Mouse (Mus musculus) MEL (cell line): ENCODE results near the gene Gm47791. TPM values are rescaled to one million over a fixed set of nuclear protein-coding genes. Genes with fewer than 3 reads are reported as not detected.

Source experiments
- DNase-seq: peaks from one replicate; pipeline ENCODE4 v3.0.0; 2011; ENCODE audit warnings: low read depth, low spot score
- H3K27ac ChIP-seq: 2 replicates; pipeline ENCODE4 v1.5.1; 2012; ENCODE audit warnings: low read depth, mild to moderate bottlenecking, control low read depth, low read length, moderate library complexity; ENCODE audit not compliant: control insufficient read depth
- H3K27me3 ChIP-seq, 2 experiments: fragments of 150-350 bp in 1 of 2; sonication (generic) in 1 of 2; 2 replicates each; pipeline ENCODE4 v1.6.1; 2012; ENCODE audit warnings: low read length in 2 of 2, mild to moderate bottlenecking in 2 of 2, improper control_type of control experiment in 1 of 2, moderate library complexity in 1 of 2; ENCODE audit not compliant: insufficient read depth in 2 of 2, control insufficient read depth in 1 of 2
- H3K36me3 ChIP-seq, 2 experiments: 2 replicates each; pipeline ENCODE4 v1.6.1; 2012 to 2014; ENCODE audit warnings: low read length in 2 of 2, improper control_type of control experiment in 1 of 2, inconsistent platforms in 1 of 2, mild to moderate bottlenecking in 1 of 2; ENCODE audit not compliant: insufficient read depth in 2 of 2, control insufficient read depth in 1 of 2
- H3K4me1 ChIP-seq, 2 experiments: fragments of 150-350 bp in 1 of 2; sonication (generic) in 1 of 2; 2 replicates each; pipeline ENCODE4 v1.6.1; 2012; ENCODE audit warnings: low read length in 2 of 2, improper control_type of control experiment in 1 of 2, mild to moderate bottlenecking in 1 of 2; ENCODE audit not compliant: insufficient read depth in 2 of 2, control insufficient read depth in 1 of 2
- H3K4me3 ChIP-seq, 2 experiments: fragments of 150-350 bp in 1 of 2; sonication (generic) in 1 of 2; 2 replicates each; pipeline ENCODE4 v1.5.1; 2012; ENCODE audit warnings: low read depth in 2 of 2, low read length in 2 of 2, mild to moderate bottlenecking in 2 of 2, moderate library complexity in 2 of 2, control low read depth in 1 of 2, improper control_type of control experiment in 1 of 2; ENCODE audit not compliant: control insufficient read depth in 1 of 2, insufficient read depth in 1 of 2
- H3K79me2 ChIP-seq: 2 replicates; pipeline ENCODE4 v1.6.1; 2012; ENCODE audit warnings: mild to moderate bottlenecking, low read length, moderate library complexity; ENCODE audit not compliant: control insufficient read depth, poor library complexity, insufficient read depth
- H3K9ac ChIP-seq: 2 replicates; pipeline ENCODE4 v1.6.1; 2012; ENCODE audit warnings: low read depth, mild to moderate bottlenecking, control low read depth, low read length, moderate library complexity; ENCODE audit not compliant: control insufficient read depth, poor library complexity, severe bottlenecking
- H3K9me3 ChIP-seq: fragments of 150-350 bp; sonication (generic); replicated peaks from 2 replicates; pipeline ENCODE4 v1.6.1; 2012; ENCODE audit warnings: mild to moderate bottlenecking, low read length, improper control_type of control experiment, moderate library complexity; ENCODE audit not compliant: insufficient read depth
- KAT2A ChIP-seq: conservative IDR thresholded peaks from 2 replicates; pipeline ENCODE4 v1.6.1; 2012; ENCODE audit warnings: low read depth, low read length, improper control_type of control experiment, inconsistent platforms
- MAX ChIP-seq: IDR thresholded peaks from 2 replicates; pipeline ENCODE4 v1.6.1; 2011; ENCODE audit warnings: low read length, improper control_type of control experiment
- MAZ ChIP-seq: IDR thresholded peaks from 2 replicates; pipeline ENCODE4 v1.6.1; 2012; ENCODE audit warnings: low read depth, mild to moderate bottlenecking, inconsistent platforms, low read length, improper control_type of control experiment
- MYC ChIP-seq: IDR thresholded peaks from 2 replicates; pipeline ENCODE4 v1.6.1; 2011; ENCODE audit warnings: low read depth, mild to moderate bottlenecking, low read length, improper control_type of control experiment, moderate library complexity
- NRF1 ChIP-seq: IDR thresholded peaks from 2 replicates; pipeline ENCODE4 v1.6.1; 2014; ENCODE audit warnings: low read depth, mild to moderate bottlenecking, inconsistent platforms, low read length, improper control_type of control experiment, moderate library complexity; ENCODE audit not compliant: poor library complexity, insufficient read depth, severe bottlenecking
- RAD21 ChIP-seq: IDR thresholded peaks from 2 replicates; pipeline ENCODE4 v1.6.1; 2011; ENCODE audit warnings: mild to moderate bottlenecking, low read depth, low read length, improper control_type of control experiment
- SIN3A ChIP-seq: IDR thresholded peaks from 2 replicates; pipeline ENCODE4 v1.6.1; 2012; ENCODE audit warnings: low read length, improper control_type of control experiment, inconsistent platforms
- SMC3 ChIP-seq: IDR thresholded peaks from 2 replicates; pipeline ENCODE4 v1.6.1; 2011; ENCODE audit warnings: low read depth, low read length, improper control_type of control experiment
- USF2 ChIP-seq, 2 experiments: IDR thresholded peaks; 2 replicates each; pipeline ENCODE4 v1.6.1; 2011 to 2012; ENCODE audit warnings: improper control_type of control experiment in 2 of 2, low read length in 2 of 2, borderline replicate concordance in 1 of 2, inconsistent platforms in 1 of 2, low read depth in 1 of 2, mild to moderate bottlenecking in 1 of 2; ENCODE audit not compliant: insufficient read depth in 1 of 2
- polyA plus RNA-seq, 2 experiments: library from polyadenylated mRNA; stranded (reverse) in 1 of 2; unstranded in 1 of 2; fragments of >175 nt in 1 of 2; fragments of >200 nt in 1 of 2; gene quantifications; 2 replicates each; pipeline versions ENCODE4 v1.2.1 to v1.2.4; 2012; ENCODE audit warnings: low replicate concordance in 2 of 2, low read depth in 1 of 2; ENCODE audit not compliant: insufficient read length in 2 of 2, insufficient read depth in 1 of 2, missing spikeins in 1 of 2
- total RNA-seq: library from RNA; depleted of rRNA; stranded (reverse); fragments of 300-350 nt; gene quantifications from 2 replicates; pipeline ENCODE4 v1.2.3, GENCODE M21; 2012

Gm47791 gene
- total and polyA plus RNA-seq, 3 experiments = not detected

DNA sequence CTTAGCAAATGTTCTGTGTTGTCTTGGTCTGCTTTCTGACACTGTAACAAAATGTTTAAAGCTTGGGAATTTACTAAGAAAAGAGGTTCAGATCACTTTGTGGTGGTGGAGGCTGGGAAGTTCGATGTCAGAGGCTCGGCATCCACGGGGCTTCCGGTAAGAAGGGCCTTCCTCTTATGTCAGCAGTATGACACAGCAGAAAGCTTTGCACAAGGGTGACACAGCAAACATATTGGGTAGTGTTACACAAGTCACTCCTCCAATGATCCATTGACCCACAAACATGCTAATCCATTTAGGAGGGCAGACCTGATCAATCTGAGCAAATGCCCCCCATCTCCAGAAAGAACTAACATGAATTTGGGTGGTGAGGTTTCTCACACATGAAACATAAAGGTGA lies 26.0 kb upstream of the Gm47791 start:
- H3K4me1 ChIP-seq = peaks cover 0 to 3% of the 10 kb centered on the region in 2 experiments; a peak in 1 of 4 replicates
- H3K36me3 ChIP-seq = no peaks in the 10 kb centered on the region
- H3K79me2 ChIP-seq = no peaks in the 10 kb centered on the region
- no peak for DNase-seq
- no peaks in the 10 kb centered on the region for H3K27me3 ChIP-seq
- no peak overlapping the region for H3K4me3 ChIP-seq
- TF ChIP-seq USF2 (IDR thresholded peaks at IDR 0.05; ENCODE audit: borderline replicate concordance in 1 of 2, insufficient read depth in 1 of 2, low read depth in 1 of 2, low read length in 2 of 2) = no peak
- TF ChIP-seq NRF1 = no peak
- TF ChIP-seq MAZ = no peak
- no peak for TF ChIP-seq SIN3A
- TF ChIP-seq RAD21 = no peak
- no peaks in the 10 kb centered on the region for H3K9me3 ChIP-seq
- H3K9ac ChIP-seq = no peak overlapping the region
- no peak overlapping the region for H3K27ac ChIP-seq

DNA sequence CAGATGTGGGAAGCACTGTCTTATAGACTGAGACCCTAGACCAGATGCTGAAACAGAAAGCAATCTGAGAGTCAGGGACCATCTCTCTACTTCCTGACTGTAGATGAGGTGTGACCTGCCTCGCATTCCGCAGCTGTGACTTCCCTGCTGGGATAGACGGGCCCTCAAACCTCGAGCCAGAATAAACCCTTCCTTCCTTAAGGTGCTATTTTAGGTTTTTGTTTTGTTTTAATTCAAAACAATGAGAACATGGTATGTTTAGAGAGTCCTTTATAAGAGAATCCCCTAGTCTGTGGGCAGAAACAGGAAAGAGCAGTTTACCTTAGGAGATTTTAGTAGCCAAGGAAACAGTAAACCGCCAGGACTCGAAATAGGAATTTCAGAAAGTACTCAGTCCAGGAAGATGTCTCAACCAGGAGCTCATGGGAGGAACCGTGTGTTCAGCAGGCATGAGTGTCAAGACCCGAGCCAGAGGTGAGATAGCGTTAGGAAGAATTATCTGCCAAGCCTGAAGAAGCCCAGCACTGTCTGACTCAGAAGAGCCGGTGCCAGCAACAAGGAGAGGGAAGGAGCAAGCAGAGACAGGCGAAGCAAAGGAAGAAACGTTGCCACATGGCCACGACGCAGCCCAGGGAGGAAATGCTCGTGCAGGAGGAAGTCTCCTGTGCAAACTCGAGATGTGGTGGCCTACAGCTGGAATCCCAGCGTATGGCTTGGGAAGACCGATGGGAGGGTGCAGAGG lies 24.8 kb upstream of the Gm47791 start:
- Histone ChIP-seq H3K27me3 (no peaks in the 10 kb centered on the region), H3K9me3 (no peaks in the 10 kb centered on the region), H3K79me2 (no peaks in the 10 kb centered on the region), H3K9ac (no peak overlapping the region), H3K4me1 (peaks cover 0 to 3% of the 10 kb centered on the region in 2 experiments; a peak in 1 of 4 replicates), H3K4me3 (no peak overlapping the region), H3K27ac (no peak overlapping the region), H3K36me3 (no peaks in the 10 kb centered on the region)
- TF ChIP-seq MAX (peak; percentile 30; the same call in 1 of the 2 replicates), KAT2A (no peak), MYC (no peak)
- DNase-seq = peak; percentile 23

DNA sequence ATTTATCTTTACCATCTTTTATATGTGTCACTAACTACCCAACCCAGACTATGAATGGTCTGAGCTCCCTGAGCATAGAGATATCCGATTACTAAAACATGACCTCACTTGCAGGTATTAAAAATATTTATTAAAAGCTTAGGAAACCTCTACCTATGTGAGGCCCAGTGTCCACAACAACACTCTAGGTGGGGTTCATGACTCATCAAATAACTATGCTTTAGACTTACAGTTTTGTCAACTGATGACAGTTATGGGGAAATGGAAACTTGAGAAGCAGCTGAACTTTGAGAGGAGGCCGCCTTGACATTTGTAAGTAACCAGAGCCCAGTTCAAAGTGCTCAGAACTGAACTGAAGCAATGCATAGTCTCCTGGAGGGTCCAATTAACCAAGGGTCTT lies 24.2 kb upstream of the Gm47791 start:
- H3K36me3 ChIP-seq = no peaks in the 10 kb centered on the region
- peaks cover 0 to 3% of the 10 kb centered on the region in 2 experiments; a peak in 1 of 4 replicates for H3K4me1 ChIP-seq
- no peak overlapping the region for H3K27ac ChIP-seq
- H3K9ac ChIP-seq = no peak overlapping the region
- no peaks in the 10 kb centered on the region for H3K27me3 ChIP-seq
- H3K79me2 ChIP-seq = no peaks in the 10 kb centered on the region
- H3K4me3 ChIP-seq = no peak overlapping the region
- no peak for TF ChIP-seq SMC3
- TF ChIP-seq KAT2A = no peak
- no peak for TF ChIP-seq MAX
- no peak for DNase-seq
- H3K9me3 ChIP-seq = no peaks in the 10 kb centered on the region
